Mouse (Mus musculus): ENCODE results near the gene Elf2. TPM values are rescaled to one million over a fixed set of nuclear protein-coding genes. Genes with fewer than 3 reads are reported as not detected.

Elf2 gene
- total and polyA plus RNA-seq, 3 experiments = 52.6 to 111 (median 67.8) TPM

DNA sequence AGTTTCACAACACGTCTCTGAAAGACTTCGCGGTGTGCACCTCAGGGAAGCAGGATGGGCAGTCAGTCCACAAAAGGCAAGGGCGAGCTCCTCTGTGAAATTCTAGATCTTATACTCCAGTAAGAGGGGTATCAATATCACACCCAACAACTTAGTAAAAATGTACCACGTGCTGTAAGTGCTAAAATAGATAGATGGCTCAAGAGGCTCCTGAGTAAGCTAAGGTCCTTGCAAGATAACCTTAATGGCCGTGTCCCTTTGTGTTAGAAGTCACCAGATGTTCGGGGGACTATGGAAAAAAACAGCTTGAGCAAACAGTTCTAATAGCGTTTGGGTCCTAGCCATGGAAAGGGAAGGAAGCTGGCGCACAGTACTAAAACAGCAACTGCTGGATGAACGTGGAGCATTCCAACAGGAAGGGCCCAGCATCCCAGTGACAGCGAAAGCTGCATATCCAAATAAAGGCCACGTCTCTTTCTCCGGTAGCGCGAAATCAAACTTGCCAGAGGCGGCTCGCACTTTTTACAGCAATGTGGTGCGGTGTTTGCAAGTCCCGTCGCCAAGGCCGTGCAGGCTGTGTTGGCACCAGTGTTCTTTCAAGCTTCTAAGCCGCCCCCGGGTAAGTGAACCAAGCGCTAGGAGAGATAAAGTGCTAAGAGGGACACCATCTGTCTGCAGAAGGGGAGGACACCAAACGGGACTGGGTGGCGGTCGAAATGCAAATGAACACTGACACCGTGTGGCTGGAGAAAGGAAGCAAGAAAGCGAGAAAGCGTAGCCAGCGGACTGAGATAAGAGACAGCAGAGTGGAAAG lies 24.4 kb upstream of the Elf2 start:
- ATAC-seq (ENCODE audit: extremely low read depth, insufficient number of reproducible peaks, low FRiP score, poor library complexity, severe bottlenecking) (peak; percentile 83), DNase-seq (ENCODE audit: low spot score) (peak; percentile 60)
- Histone ChIP-seq H3K9me3 (replicated peaks) (peaks cover 4% of the 10 kb centered on the region), H3K4me3 (ENCODE audit: low read depth, low read length) (peak overlapping the region; percentile 32; the same call in 1 of the 2 replicates), H3K36me3 (replicated peaks) (no peaks in the 10 kb centered on the region), H3K27me3 (ENCODE audit: insufficient read depth, low read length) (peaks cover 6% of the 10 kb centered on the region), H3K4me1 (ENCODE audit: insufficient read depth, low read depth, low read length) (peaks cover 36% of the 10 kb centered on the region)
- TF ChIP-seq CTCF (IDR thresholded peaks at IDR 0.05; ENCODE audit: low read depth, low read length) (no peak), GATA1 (IDR thresholded peaks at IDR 0.05; ENCODE audit: borderline replicate concordance, low read length) (no peak), TAL1 (conservative IDR thresholded peaks at IDR 0.05; ENCODE audit: low read depth, low read length) (no peak), POLR2AphosphoS5 (IDR thresholded peaks at IDR 0.05; ENCODE audit: insufficient replicate concordance, low read depth, low read length) (no peak), GATA2 (IDR thresholded peaks at IDR 0.05; ENCODE audit: borderline replicate concordance, low read depth, low read length) (no peak)

DNA sequence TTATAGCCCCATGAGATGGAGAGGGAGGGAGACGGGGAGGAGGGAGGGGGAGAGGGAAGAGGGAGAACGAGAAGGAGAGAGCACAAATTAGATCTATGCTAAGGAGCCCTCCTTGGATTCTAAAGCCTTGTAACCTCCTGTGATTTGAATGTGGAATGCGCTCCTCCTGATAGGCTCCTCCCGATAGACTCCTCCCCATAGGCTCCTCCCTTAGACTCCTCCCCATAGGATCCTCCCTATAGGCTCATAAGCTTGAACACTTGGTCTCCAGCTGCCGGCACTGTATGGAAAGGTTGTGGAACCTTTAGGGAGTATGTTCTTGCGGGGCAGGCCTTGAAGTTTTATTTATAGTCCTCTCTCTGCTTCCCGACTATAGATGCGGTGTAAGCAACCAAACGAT lies 20.6 kb upstream of the Elf2 start:
- H3K9me3 ChIP-seq (replicated peaks) = peaks cover 5% of the 10 kb centered on the region; the same call in 1 of the 2 replicates
- no peak for ATAC-seq (ENCODE audit: extremely low read depth, insufficient number of reproducible peaks, low FRiP score, poor library complexity, severe bottlenecking)
- H3K4me1 ChIP-seq (ENCODE audit: insufficient read depth, low read depth, low read length) = peaks cover 51% of the 10 kb centered on the region
- H3K4me3 ChIP-seq (ENCODE audit: low read depth, low read length) = no peak overlapping the region
- DNase-seq (ENCODE audit: low spot score) = no peak
- peaks cover 15% of the 10 kb centered on the region for H3K27me3 ChIP-seq (ENCODE audit: insufficient read depth, low read length)
- H3K36me3 ChIP-seq (replicated peaks) = no peaks in the 10 kb centered on the region
- TF ChIP-seq POLR2AphosphoS5 (IDR thresholded peaks at IDR 0.05; ENCODE audit: insufficient replicate concordance, low read depth, low read length) (no peak), GATA2 (IDR thresholded peaks at IDR 0.05; ENCODE audit: borderline replicate concordance, low read depth, low read length) (no peak), TAL1 (conservative IDR thresholded peaks at IDR 0.05; ENCODE audit: low read depth, low read length) (no peak), GATA1 (IDR thresholded peaks at IDR 0.05; ENCODE audit: borderline replicate concordance, low read length) (no peak), CTCF (IDR thresholded peaks at IDR 0.05; ENCODE audit: low read depth, low read length) (no peak)

DNA sequence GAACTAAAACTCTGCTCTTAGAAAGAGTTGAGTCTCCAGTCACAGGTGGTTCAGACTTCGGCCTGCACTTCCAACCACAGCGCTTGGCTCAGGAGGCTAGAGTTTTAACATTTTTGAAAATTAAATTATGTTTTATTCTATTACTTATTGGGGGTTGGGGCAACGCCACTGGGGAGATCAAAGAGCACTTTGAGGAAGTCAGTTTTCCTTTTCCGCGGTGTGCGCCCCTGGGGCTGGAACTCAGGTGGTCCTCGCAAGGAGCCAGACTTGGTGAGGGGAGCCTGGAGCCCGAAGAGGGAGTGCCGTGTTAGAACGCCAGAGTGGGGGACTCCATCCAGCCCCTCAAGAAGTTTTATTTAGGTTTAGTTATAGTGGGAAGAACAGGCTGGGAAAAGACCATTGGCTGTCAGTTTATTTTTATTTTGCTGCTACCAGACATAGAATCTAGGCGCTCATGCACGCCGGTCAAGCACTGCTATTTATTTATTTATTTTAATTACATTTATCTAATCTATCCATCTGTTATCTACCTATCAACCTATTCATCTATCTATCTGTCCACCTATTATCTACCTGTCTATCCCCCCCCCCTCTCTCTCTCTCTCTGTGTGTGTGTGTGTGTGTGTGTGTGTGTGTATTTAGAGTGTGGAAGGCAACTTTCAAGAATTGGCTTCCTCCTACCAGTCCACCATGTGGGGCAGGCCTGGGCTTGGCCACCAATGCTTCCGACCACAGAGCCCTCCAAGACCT lies 19.3 kb upstream of the Elf2 start:
- Histone ChIP-seq H3K36me3 (replicated peaks) (no peaks in the 10 kb centered on the region), H3K4me3 (ENCODE audit: low read depth, low read length) (no peak overlapping the region; the same call in 1 of the 2 replicates), H3K9me3 (replicated peaks) (peaks cover 5% of the 10 kb centered on the region; the same call in 1 of the 2 replicates), H3K27me3 (ENCODE audit: insufficient read depth, low read length) (peaks cover 12% of the 10 kb centered on the region), H3K4me1 (ENCODE audit: insufficient read depth, low read depth, low read length) (peaks cover 39% of the 10 kb centered on the region)
- DNase-seq (ENCODE audit: low spot score) (no peak), ATAC-seq (ENCODE audit: extremely low read depth, insufficient number of reproducible peaks, low FRiP score, poor library complexity, severe bottlenecking) (no peak)
- no peak for TF ChIP-seq GATA2 (IDR thresholded peaks at IDR 0.05; ENCODE audit: borderline replicate concordance, low read depth, low read length)
- no peak for TF ChIP-seq CTCF (IDR thresholded peaks at IDR 0.05; ENCODE audit: low read depth, low read length)
- TF ChIP-seq GATA1 (IDR thresholded peaks at IDR 0.05; ENCODE audit: borderline replicate concordance, low read length) = no peak
- no peak for TF ChIP-seq POLR2AphosphoS5 (IDR thresholded peaks at IDR 0.05; ENCODE audit: insufficient replicate concordance, low read depth, low read length)
- no peak for TF ChIP-seq TAL1 (conservative IDR thresholded peaks at IDR 0.05; ENCODE audit: low read depth, low read length)

DNA sequence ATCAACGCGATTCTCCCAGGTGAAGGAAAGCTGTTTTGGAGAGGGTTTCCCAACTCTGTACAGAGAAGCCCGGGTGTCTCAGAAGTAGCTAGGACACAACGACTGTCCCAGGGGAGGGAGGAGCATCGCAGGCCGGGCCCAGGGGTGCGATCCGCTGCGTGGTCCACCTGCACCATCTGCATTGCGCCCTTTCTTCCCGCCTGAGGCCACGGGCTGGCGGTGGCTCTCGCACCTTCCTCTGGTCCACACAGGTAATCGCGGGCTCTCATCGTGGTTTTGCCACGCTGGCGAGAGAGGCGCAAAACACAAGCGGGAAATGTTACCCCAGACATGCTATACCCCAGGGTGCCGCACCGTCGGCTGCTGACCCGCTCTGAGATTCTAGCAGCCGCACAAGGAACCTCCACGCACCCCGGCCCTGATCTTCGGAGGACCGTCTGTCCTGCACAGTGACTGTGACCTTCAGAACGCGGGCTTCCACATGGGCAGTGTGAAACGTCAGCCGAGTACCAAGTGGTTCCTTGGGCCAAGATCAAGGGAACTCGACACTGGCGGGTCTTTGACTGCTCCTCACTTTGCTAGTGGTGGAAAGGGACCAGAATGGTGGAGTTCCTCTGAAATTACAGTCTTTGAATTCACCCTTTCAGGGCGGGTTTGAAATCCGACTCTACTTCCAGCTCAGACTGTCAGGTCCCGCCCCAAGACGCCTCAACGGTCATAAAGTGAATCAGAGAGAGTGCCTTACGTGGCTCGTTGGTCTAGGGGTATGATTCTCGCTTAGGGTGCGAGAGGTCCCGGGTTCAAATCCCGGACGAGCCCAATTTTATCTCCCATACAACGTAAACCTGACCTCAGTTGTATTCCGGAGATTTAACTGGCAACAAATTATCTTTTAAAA lies 18.4 kb upstream of the Elf2 start:
- peak; percentile 24 for ATAC-seq (ENCODE audit: extremely low read depth, insufficient number of reproducible peaks, low FRiP score, poor library complexity, severe bottlenecking)
- peaks cover 37% of the 10 kb centered on the region for H3K4me1 ChIP-seq (ENCODE audit: insufficient read depth, low read depth, low read length)

DNA sequence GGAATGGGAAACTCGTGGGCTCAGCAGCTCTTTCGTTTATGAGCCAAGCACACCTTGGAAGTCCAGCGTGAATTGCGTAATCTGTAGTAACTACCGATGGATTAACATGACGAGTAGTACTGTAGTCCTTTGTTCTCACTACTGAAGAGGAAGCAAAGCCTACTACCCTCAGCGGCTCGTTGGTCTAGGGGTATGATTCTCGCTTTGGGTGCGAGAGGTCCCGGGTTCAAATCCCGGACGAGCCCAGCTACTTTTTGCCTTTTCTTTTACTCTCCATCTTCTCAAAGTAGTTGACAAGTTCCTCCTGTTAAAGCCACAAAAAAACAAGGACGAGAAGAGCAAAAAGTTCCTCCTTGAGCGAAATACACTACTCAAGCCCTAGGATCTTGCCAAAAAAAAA lies 17.7 kb upstream of the Elf2 start:
- peaks cover 12% of the 10 kb centered on the region for H3K27me3 ChIP-seq (ENCODE audit: insufficient read depth, low read length)
- TF ChIP-seq POLR2AphosphoS5 (IDR thresholded peaks at IDR 0.05; ENCODE audit: insufficient replicate concordance, low read depth, low read length) (no peak), GATA2 (IDR thresholded peaks at IDR 0.05; ENCODE audit: borderline replicate concordance, low read depth, low read length) (no peak), GATA1 (IDR thresholded peaks at IDR 0.05; ENCODE audit: borderline replicate concordance, low read length) (no peak), TAL1 (conservative IDR thresholded peaks at IDR 0.05; ENCODE audit: low read depth, low read length) (no peak), CTCF (IDR thresholded peaks at IDR 0.05; ENCODE audit: low read depth, low read length) (no peak)
- peak overlapping the region; percentile 77; the same call in 1 of the 2 replicates for H3K4me3 ChIP-seq (ENCODE audit: low read depth, low read length)
- ATAC-seq (ENCODE audit: extremely low read depth, insufficient number of reproducible peaks, low FRiP score, poor library complexity, severe bottlenecking) (no peak), DNase-seq (ENCODE audit: low spot score) (no peak)
- peaks cover 5% of the 10 kb centered on the region; the same call in 1 of the 2 replicates for H3K9me3 ChIP-seq (replicated peaks)
- H3K4me1 ChIP-seq (ENCODE audit: insufficient read depth, low read depth, low read length) = peaks cover 42% of the 10 kb centered on the region
- no peaks in the 10 kb centered on the region for H3K36me3 ChIP-seq (replicated peaks)

More for the DNA sequence above, 18.4 kb upstream of the Elf2 start:
- Histone ChIP-seq H3K27me3 (ENCODE audit: insufficient read depth, low read length) (peaks cover 12% of the 10 kb centered on the region), H3K9me3 (replicated peaks) (peaks cover 5% of the 10 kb centered on the region; the same call in 1 of the 2 replicates), H3K4me3 (ENCODE audit: low read depth, low read length) (peak overlapping the region; percentile 77), H3K36me3 (replicated peaks) (no peaks in the 10 kb centered on the region)
- DNase-seq (ENCODE audit: low spot score) = no peak
- no peak for TF ChIP-seq CTCF (IDR thresholded peaks at IDR 0.05; ENCODE audit: low read depth, low read length)
- no peak for TF ChIP-seq TAL1 (conservative IDR thresholded peaks at IDR 0.05; ENCODE audit: low read depth, low read length)
- no peak for TF ChIP-seq GATA2 (IDR thresholded peaks at IDR 0.05; ENCODE audit: borderline replicate concordance, low read depth, low read length)
- TF ChIP-seq POLR2AphosphoS5 (IDR thresholded peaks at IDR 0.05; ENCODE audit: insufficient replicate concordance, low read depth, low read length) = no peak
- TF ChIP-seq GATA1 (IDR thresholded peaks at IDR 0.05; ENCODE audit: borderline replicate concordance, low read length) = no peak

All from G1E (cell line).